Mouse (Mus musculus) forebrain, postnatal 0 days (tissue): ENCODE results near the gene Lingo3. TPM values are rescaled to one million over a fixed set of nuclear protein-coding genes. Genes with fewer than 3 reads are reported as not detected.

Experiments
- ATAC-seq: fragments of 200-750 bp; cut with Nextera tagmentation; 2 replicates; pipeline ENCODE4 v1.8.0; 2017; ENCODE audit warnings: mild to moderate bottlenecking, moderate library complexity
- DNase-seq: peaks from one replicate; pipeline ENCODE4 v3.0.0-alpha.2; 2015
- H3K27ac ChIP-seq: fragments of 300-500 bp; sonication (generic); 2 replicates; pipeline ENCODE4 v1.5.1; 2014; ENCODE audit warnings: low read depth, mild to moderate bottlenecking, antibody characterized with exemption, low read length, moderate library complexity, mixed read lengths
- H3K27me3 ChIP-seq: fragments of 300-500 bp; sonication (generic); 2 replicates; pipeline ENCODE4 v1.6.1; 2014; ENCODE audit warnings: mild to moderate bottlenecking, low read length, mixed read lengths; ENCODE audit not compliant: insufficient read depth
- H3K36me3 ChIP-seq: fragments of 300-500 bp; sonication (generic); 2 replicates; pipeline ENCODE4 v1.6.1; 2014; ENCODE audit warnings: mild to moderate bottlenecking, moderate library complexity; ENCODE audit not compliant: insufficient read depth
- H3K4me1 ChIP-seq: fragments of 300-500 bp; sonication (generic); 2 replicates; pipeline ENCODE4 v1.6.1; 2014; ENCODE audit warnings: antibody characterized with exemption; ENCODE audit not compliant: insufficient read depth
- H3K4me2 ChIP-seq: fragments of 300-500 bp; sonication (generic); 2 replicates; pipeline ENCODE4 v1.6.1; 2014; ENCODE audit warnings: low read depth, mild to moderate bottlenecking, moderate library complexity
- H3K4me3 ChIP-seq: fragments of 300-500 bp; sonication (generic); 2 replicates; pipeline ENCODE4 v1.5.1; 2014; ENCODE audit warnings: low read depth, low read length, mixed read lengths
- H3K9ac ChIP-seq: fragments of 300-500 bp; sonication (generic); 2 replicates; pipeline ENCODE4 v1.6.1; 2014; ENCODE audit warnings: mild to moderate bottlenecking
- H3K9me3 ChIP-seq: fragments of 300-500 bp; sonication (generic); 2 replicates; pipeline ENCODE4 v1.6.1; 2016; ENCODE audit warnings: low read length
- CTCF ChIP-seq: sonication (generic); IDR thresholded peaks from 2 replicates; pipeline ENCODE4 v1.5.1; 2016; ENCODE audit warnings: antibody characterized with exemption, control low read depth, low read depth
- WGBS: fragments of 180-500 bp; shearing (Covaris S2); extraction: QIAGEN DNeasy Blood & Tissue Kit; methylation state at CpG from one replicate; pipeline ENCODE4 v1.1.7; 2014; 5-methylcytosine and 5-hydroxymethylcytosine counted together
- polyA plus RNA-seq: library from polyadenylated mRNA; unstranded; fragments of >200 nt; fragmentation: Nextera tagmentation; extraction: Ambion mirVana; gene quantifications from 2 replicates; pipeline ENCODE4 v1.2.1, GENCODE M21; 2015
- total RNA-seq: library from RNA; depleted of rRNA; stranded (reverse); fragments of >200 nt; gene quantifications from 2 replicates; pipeline ENCODE4 v1.2.3, GENCODE M21; 2014

The Lingo3 gene
- total and polyA plus RNA-seq, 2 experiments from 2014 or later = 20.3 to 23.7 TPM

GRCm38 (mm10) chr10:80814800-80815199 is 29.0 kb downstream of the Lingo3 start:
- no peak overlapping the region for H3K9ac ChIP-seq
- no peak for ATAC-seq
- H3K4me3 ChIP-seq = no peak overlapping the region
- TF ChIP-seq CTCF = no peak
- H3K27me3 ChIP-seq = peaks cover 9% of the 10 kb centered on the region
- DNase-seq = no peak
- WGBS = 59% methylated on average over 7 of the region's 7 CpGs
- H3K4me2 ChIP-seq = no peak overlapping the region
- H3K9me3 ChIP-seq = no peaks in the 10 kb centered on the region
- H3K4me1 ChIP-seq = no peaks in the 10 kb centered on the region
- H3K36me3 ChIP-seq = no peaks in the 10 kb centered on the region
- no peak overlapping the region for H3K27ac ChIP-seq

DNA sequence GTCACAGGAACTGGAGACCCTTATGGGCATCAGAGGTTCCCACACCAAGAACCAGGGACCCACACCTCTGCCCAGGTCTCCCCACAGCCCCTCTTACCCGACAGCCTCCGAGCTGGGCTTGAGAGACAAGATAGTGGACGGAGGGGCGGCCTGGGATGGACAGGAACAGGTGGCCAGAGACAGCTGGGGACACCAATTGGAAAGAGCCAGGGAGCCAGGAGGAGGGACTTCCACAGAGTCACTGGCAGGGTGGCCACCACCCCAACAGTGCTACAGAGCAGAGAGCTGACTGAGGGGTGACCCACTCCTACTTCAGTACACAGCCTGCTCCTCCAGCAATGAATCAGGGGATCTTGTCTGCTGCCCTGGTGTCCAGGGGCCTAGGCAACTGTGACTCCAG is 30.5 kb downstream of the Lingo3 start, which contains the start of gene Jsrp1:
TSS of gene Jsrp1 (minus strand) at position 133 of the 400 bp plus-strand sequence.
- Histone ChIP-seq H3K27ac (no peak within 1 kb of the TSS), H3K4me2 (no peak within 1 kb of the TSS), H3K36me3 (no peaks in the 10 kb centered on the region), H3K27me3 (peaks cover 10% of the 10 kb centered on the region), H3K9ac (no peak within 1 kb of the TSS), H3K9me3 (no peaks in the 10 kb centered on the region), H3K4me1 (peaks cover 3% of the 10 kb centered on the region; the same call in 1 of the 2 replicates), H3K4me3 (no peak within 1 kb of the TSS)
- no peak for TF ChIP-seq CTCF
- DNase-seq (no peak), ATAC-seq (no peak)
- WGBS = 85% methylated on average over 4 of the region's 4 CpGs

GRCm38 (mm10) chr10:80812391-80813041 is 31.3 kb downstream of the Lingo3 start:
- no peak for TF ChIP-seq CTCF
- Histone ChIP-seq H3K27ac (no peak overlapping the region), H3K27me3 (peaks cover 10% of the 10 kb centered on the region), H3K4me2 (no peak overlapping the region), H3K4me1 (peaks cover 3% of the 10 kb centered on the region; the same call in 1 of the 2 replicates), H3K9ac (no peak overlapping the region), H3K36me3 (no peaks in the 10 kb centered on the region), H3K4me3 (no peak overlapping the region), H3K9me3 (no peaks in the 10 kb centered on the region)
- no peak for ATAC-seq
- DNase-seq = no peak
- WGBS = 65% methylated on average over 5 of the region's 5 CpGs

DNA sequence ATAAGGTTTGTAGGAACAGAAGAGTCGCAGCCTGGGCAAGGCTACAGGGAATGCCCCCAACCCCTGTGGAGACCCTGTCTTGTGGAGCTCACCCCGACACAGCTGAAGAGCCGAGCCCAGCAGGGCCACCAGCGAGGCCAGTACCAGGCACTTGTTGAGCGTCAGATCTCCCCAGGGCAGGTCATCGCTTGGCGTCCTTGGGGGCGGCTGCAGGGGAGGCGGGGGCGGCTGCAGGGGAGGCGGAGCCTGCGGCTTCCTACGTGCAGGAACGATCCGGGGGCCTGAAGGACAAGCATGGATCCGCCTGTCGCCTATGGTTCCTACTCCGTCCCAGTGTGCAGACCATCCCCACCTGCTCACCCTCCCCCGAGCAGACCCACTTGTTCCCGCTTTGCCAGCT is 33.8 kb downstream of the Lingo3 start:
- no peak overlapping the region for H3K4me3 ChIP-seq
- ATAC-seq (no peak), DNase-seq (no peak)
- peaks cover 11% of the 10 kb centered on the region for H3K4me1 ChIP-seq
- 7% methylated on average over 17 of the region's 20 CpGs for WGBS
- no peak overlapping the region for H3K27ac ChIP-seq
- peaks cover 4% of the 10 kb centered on the region; the same call in 1 of the 2 replicates for H3K36me3 ChIP-seq
- peaks cover 10% of the 10 kb centered on the region for H3K27me3 ChIP-seq
- TF ChIP-seq CTCF = no peak
- no peak overlapping the region for H3K4me2 ChIP-seq
- H3K9ac ChIP-seq = no peak overlapping the region
- no peaks in the 10 kb centered on the region for H3K9me3 ChIP-seq

DNA sequence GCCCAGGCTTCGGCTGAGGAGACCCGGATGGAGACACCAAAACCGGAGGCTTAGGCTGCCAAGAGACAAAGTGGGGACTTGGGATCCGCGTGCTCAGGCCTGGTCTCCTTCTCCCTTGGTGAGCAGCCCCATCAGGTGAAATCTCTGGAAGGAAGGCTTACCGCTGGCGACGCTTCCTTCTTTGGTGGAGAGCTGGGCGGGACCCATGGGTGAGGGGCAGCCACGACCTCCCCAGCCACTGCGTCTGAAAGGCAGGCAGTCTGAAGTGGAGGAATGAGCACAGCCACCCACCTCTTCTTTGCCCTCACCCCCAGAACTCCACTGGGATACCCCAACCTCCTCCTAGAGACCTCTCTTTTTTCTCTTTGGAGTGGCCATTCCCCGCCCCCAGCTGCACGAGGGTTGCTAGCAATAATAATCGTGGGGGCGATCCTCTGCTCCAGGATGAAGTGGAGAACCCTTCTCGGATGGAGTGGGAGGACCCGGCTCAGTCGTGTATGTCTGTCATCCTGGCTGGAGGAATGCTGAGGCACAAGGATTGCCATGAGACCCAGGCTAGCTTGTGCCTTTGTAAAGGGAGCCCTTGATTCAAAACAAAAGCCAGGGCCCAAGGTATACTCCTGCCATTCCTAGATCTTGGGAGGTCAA is 34.7 kb downstream of the Lingo3 start:
- DNase-seq = peak; percentile 17
- peaks cover 10% of the 10 kb centered on the region for H3K27me3 ChIP-seq
- TF ChIP-seq CTCF = no peak
- no peaks in the 10 kb centered on the region for H3K9me3 ChIP-seq
- 0 out of 2 replicates have a peak overlapping the region, but pooled peaks have one; percentile 25 for H3K4me2 ChIP-seq
- 15% methylated on average over 17 of the region's 18 CpGs for WGBS
- H3K4me1 ChIP-seq = peaks cover 11% of the 10 kb centered on the region
- no peak overlapping the region for H3K9ac ChIP-seq
- no peak for ATAC-seq
- H3K4me3 ChIP-seq = no peak overlapping the region
- no peak overlapping the region for H3K27ac ChIP-seq
- H3K36me3 ChIP-seq = peaks cover 14% of the 10 kb centered on the region

DNA sequence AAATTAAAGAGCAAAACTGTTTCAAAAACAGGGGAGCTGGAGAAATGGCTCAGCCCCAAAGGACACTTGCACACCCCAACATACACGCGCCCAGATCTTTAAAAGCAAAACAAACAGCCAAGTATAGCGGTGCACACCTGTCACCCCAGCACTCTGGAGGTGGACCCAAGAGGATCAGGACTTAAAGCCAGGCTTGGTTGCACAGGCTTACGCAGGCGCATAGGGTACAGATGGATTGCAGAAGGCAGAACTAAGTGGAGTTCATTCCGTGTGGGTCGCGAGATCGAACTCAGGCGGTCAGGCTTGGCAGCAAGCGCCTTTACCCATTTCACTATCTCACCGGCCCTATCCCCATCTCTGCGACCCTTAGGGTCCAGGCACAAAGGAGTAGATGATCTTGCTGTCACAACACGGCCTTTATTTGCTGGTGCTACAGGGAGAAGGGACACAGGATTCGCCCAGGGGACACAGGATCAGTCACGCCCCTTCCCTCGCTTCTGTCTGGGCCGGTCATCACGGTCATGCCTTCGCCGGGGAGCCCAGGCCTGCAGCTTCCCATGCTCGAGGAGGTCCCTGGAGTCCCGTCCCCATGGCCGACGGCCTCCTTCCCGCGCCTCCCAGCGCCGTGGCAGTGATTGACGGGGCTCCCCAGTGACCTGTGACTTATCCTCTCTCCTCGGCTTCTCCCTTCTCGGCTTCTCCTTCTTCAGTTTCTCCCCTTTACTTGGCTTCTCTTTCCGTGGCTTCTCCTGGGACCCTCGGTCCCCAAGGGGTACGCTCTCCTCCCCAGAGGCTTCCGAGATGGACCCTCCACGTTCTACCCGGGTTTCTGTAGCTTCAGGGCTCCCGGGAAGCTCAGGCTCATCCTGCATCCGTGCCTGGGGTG is 35.5 kb downstream of the Lingo3 start:
- no peaks in the 10 kb centered on the region for H3K9me3 ChIP-seq
- peaks cover 10% of the 10 kb centered on the region for H3K27me3 ChIP-seq
- H3K4me2 ChIP-seq = peak overlapping the region; percentile 25; the same call in 1 of the 2 replicates
- H3K4me3 ChIP-seq = no peak overlapping the region
- DNase-seq = no peak
- H3K4me1 ChIP-seq = peaks cover 11% of the 10 kb centered on the region
- H3K36me3 ChIP-seq = peaks cover 21% of the 10 kb centered on the region
- no peak for TF ChIP-seq CTCF
- no peak for ATAC-seq
- 18% methylated on average over 40 of the region's 40 CpGs for WGBS
- H3K27ac ChIP-seq = no peak overlapping the region
- no peak overlapping the region for H3K9ac ChIP-seq
